Mouse (Mus musculus): Measurements from ENCODE around the gene Klhl2. TPM values are rescaled to one million over a fixed set of nuclear protein-coding genes. Genes with fewer than 3 reads are reported as not detected.

Klhl2 gene
- polyA plus RNA-seq, 1 experiment from 2014 or later = 32.2 TPM

Other genes starting within 250 kb of the Klhl2 start
- 826 and 848 TPM in 2 replicates for gene Cpe, start 157.0 kb downstream of the Klhl2 start, polyA plus RNA-seq (2014; fragmentation: Nextera tagmentation; extraction: Ambion mirVana)
- gene Msmo1, start 116.2 kb downstream of the Klhl2 start, polyA plus RNA-seq (2014; fragmentation: Nextera tagmentation; extraction: Ambion mirVana) = 169 and 177 TPM in 2 replicates
- gene Tmem192, start 97.2 kb upstream of the Klhl2 start, polyA plus RNA-seq (2014; fragmentation: Nextera tagmentation; extraction: Ambion mirVana) = 36.7 and 42.7 TPM in 2 replicates
- gene Trim75, start 137.8 kb upstream of the Klhl2 start, polyA plus RNA-seq (2014; fragmentation: Nextera tagmentation; extraction: Ambion mirVana) = 0.05 and 0.08 TPM in 2 replicates
- gene Trim61, start 168.5 kb upstream of the Klhl2 start, polyA plus RNA-seq (2014; fragmentation: Nextera tagmentation; extraction: Ambion mirVana) = 0.13 TPM in 1 of 2 replicates, not detected in the other
- gene Trim60, start 168.6 kb upstream of the Klhl2 start, polyA plus RNA-seq (2014; fragmentation: Nextera tagmentation; extraction: Ambion mirVana) = not detected in 2 replicates
- 2.4 and 3.3 TPM in 2 replicates for gene Apela, start 187.3 kb upstream of the Klhl2 start, polyA plus RNA-seq (2014; fragmentation: Nextera tagmentation; extraction: Ambion mirVana)
- not detected in 2 replicates for gene Gm10663, start 225.0 kb upstream of the Klhl2 start, polyA plus RNA-seq (2014; fragmentation: Nextera tagmentation; extraction: Ambion mirVana)